Mouse (Mus musculus) hindbrain, embryonic 15.5 days (tissue): Measurements from ENCODE around the gene Wipf3. TPM values are rescaled to one million over a fixed set of nuclear protein-coding genes. Genes with fewer than 3 reads are reported as not detected.

ENCODE experiments used
- ATAC-seq: fragments of 200-750 bp; cut with Nextera tagmentation; 2 replicates; pipeline ENCODE4 v1.8.0; 2017; ENCODE audit warnings: low read depth, moderate number of reproducible peaks, moderate TSS enrichment; ENCODE audit not compliant: low FRiP score
- H3K27ac ChIP-seq: fragments of 300-500 bp; sonication (generic); replicated peaks from 2 replicates; pipeline ENCODE4 v1.5.1; 2015; ENCODE audit warnings: mild to moderate bottlenecking, inconsistent platforms
- H3K27me3 ChIP-seq: fragments of 300-500 bp; sonication (generic); 2 replicates; pipeline ENCODE4 v1.6.1; 2015; ENCODE audit warnings: control low read depth, inconsistent platforms
- H3K36me3 ChIP-seq: fragments of 300-500 bp; sonication (generic); 2 replicates; pipeline ENCODE4 v1.6.1; 2015; ENCODE audit warnings: control low read depth, inconsistent platforms
- H3K4me1 ChIP-seq: fragments of 300-500 bp; sonication (generic); replicated peaks from 2 replicates; pipeline ENCODE4 v1.6.1; 2015; ENCODE audit warnings: control low read depth, inconsistent platforms
- H3K4me2 ChIP-seq: fragments of 300-500 bp; sonication (generic); 2 replicates; pipeline ENCODE4 v1.6.1; 2015; ENCODE audit warnings: moderate library complexity, mild to moderate bottlenecking, inconsistent platforms
- H3K4me3 ChIP-seq: fragments of 300-500 bp; sonication (generic); 2 replicates; pipeline ENCODE4 v1.5.1; 2015; ENCODE audit warnings: mild to moderate bottlenecking, inconsistent platforms
- H3K9ac ChIP-seq: fragments of 300-500 bp; sonication (generic); 2 replicates; pipeline ENCODE4 v1.6.1; 2015; ENCODE audit warnings: inconsistent platforms
- H3K9me3 ChIP-seq: fragments of 300-500 bp; sonication (generic); 2 replicates; pipeline ENCODE4 v1.6.1; 2016; ENCODE audit warnings: control low read depth, inconsistent platforms
- WGBS: fragments of 180-500 bp; shearing (Covaris S2); methylation state at CpG from one replicate; pipeline ENCODE4 v1.1.7; 2015; 5-methylcytosine and 5-hydroxymethylcytosine counted together
- polyA plus RNA-seq: library from polyadenylated mRNA; unstranded; fragments of >200 nt; fragmentation: Nextera tagmentation; extraction: Ambion mirVana; gene quantifications from 2 replicates; pipeline ENCODE4 v1.2.1, GENCODE M21; 2015

Gene Wipf3
- polyA plus RNA-seq, 1 experiment from 2014 or later = 3.2 TPM

GRCm38 (mm10) chr6:54460915-54461671 lies 31.7 kb downstream of the Wipf3 start:
- no peaks in the 10 kb centered on the region for H3K27me3 ChIP-seq
- H3K4me2 ChIP-seq = no peak overlapping the region
- no peak overlapping the region for H3K9ac ChIP-seq
- no peaks in the 10 kb centered on the region for H3K36me3 ChIP-seq
- H3K4me1 ChIP-seq = peaks cover 10% of the 10 kb centered on the region; the same call in 1 of the 2 replicates
- H3K4me3 ChIP-seq = no peak overlapping the region
- 58% methylated on average over 13 of the region's 13 CpGs for WGBS
- peak; percentile 52 for ATAC-seq
- H3K9me3 ChIP-seq = no peaks in the 10 kb centered on the region
- no peak overlapping the region for H3K27ac ChIP-seq

- WGBS = 84% methylated on average over 6 of the region's 6 CpGs
- Histone ChIP-seq H3K9ac (no peak overlapping the region), H3K4me2 (no peak overlapping the region)
These were observed 33.4 kb downstream of the Wipf3 start for GRCm38 (mm10) chr6:54462766-54463165.

GRCm38 (mm10) chr6:54463701-54464458 lies 34.5 kb downstream of the Wipf3 start:
- Histone ChIP-seq H3K36me3 (no peaks in the 10 kb centered on the region), H3K4me1 (peaks cover 10% of the 10 kb centered on the region; the same call in 1 of the 2 replicates), H3K4me3 (no peak overlapping the region), H3K9me3 (no peaks in the 10 kb centered on the region), H3K27ac (no peak overlapping the region), H3K4me2 (no peak overlapping the region), H3K27me3 (no peaks in the 10 kb centered on the region), H3K9ac (no peak overlapping the region)
- WGBS = 58% methylated on average over 8 of the region's 8 CpGs
- ATAC-seq = peak; percentile 41; the same call in 1 of the 2 replicates

More at GRCm38 (mm10) chr6:54462766-54463165, 33.4 kb downstream of the Wipf3 start:
- Histone ChIP-seq H3K4me1 (peaks cover 10% of the 10 kb centered on the region; the same call in 1 of the 2 replicates), H3K27ac (no peak overlapping the region), H3K36me3 (no peaks in the 10 kb centered on the region), H3K9me3 (no peaks in the 10 kb centered on the region), H3K27me3 (no peaks in the 10 kb centered on the region), H3K4me3 (no peak overlapping the region)
- ATAC-seq = no peak

- no peak overlapping the region for H3K9ac ChIP-seq
- no peaks in the 10 kb centered on the region for H3K9me3 ChIP-seq
- no peak overlapping the region for H3K27ac ChIP-seq
- WGBS = 86% methylated on average over 4 of the region's 4 CpGs
- H3K36me3 ChIP-seq = no peaks in the 10 kb centered on the region
- peaks cover 7% of the 10 kb centered on the region; the same call in 1 of the 2 replicates for H3K4me1 ChIP-seq
- no peak for ATAC-seq
- H3K27me3 ChIP-seq = no peaks in the 10 kb centered on the region
- no peak overlapping the region for H3K4me3 ChIP-seq
- H3K4me2 ChIP-seq = no peak overlapping the region
These were observed 35.5 kb downstream of the Wipf3 start for GRCm38 (mm10) chr6:54464926-54465325.

- H3K36me3 ChIP-seq = no peaks in the 10 kb centered on the region
- H3K27ac ChIP-seq = no peak overlapping the region
- no peak for ATAC-seq
- H3K27me3 ChIP-seq = no peaks in the 10 kb centered on the region
- 95% methylated on average over 3 of the region's 3 CpGs for WGBS
- H3K9ac ChIP-seq = no peak overlapping the region
- peaks cover 6% of the 10 kb centered on the region; the same call in 1 of the 2 replicates for H3K4me1 ChIP-seq
- H3K9me3 ChIP-seq = no peaks in the 10 kb centered on the region
- H3K4me2 ChIP-seq = no peak overlapping the region
- no peak overlapping the region for H3K4me3 ChIP-seq
These were observed 38.0 kb downstream of the Wipf3 start for GRCm38 (mm10) chr6:54467371-54467770.

GRCm38 (mm10) chr6:54471866-54472265 lies 42.5 kb downstream of the Wipf3 start:
- Histone ChIP-seq H3K27me3 (no peaks in the 10 kb centered on the region), H3K36me3 (no peaks in the 10 kb centered on the region), H3K4me3 (no peak overlapping the region), H3K9me3 (no peaks in the 10 kb centered on the region), H3K27ac (no peak overlapping the region), H3K9ac (no peak overlapping the region), H3K4me1 (peaks cover 4% of the 10 kb centered on the region; the same call in 1 of the 2 replicates), H3K4me2 (no peak overlapping the region)
- no peak for ATAC-seq
- 89% methylated on average over 7 of the region's 7 CpGs for WGBS

- no peak overlapping the region for H3K27ac ChIP-seq
- no peaks in the 10 kb centered on the region for H3K36me3 ChIP-seq
- no peak overlapping the region for H3K4me2 ChIP-seq
- no peaks in the 10 kb centered on the region for H3K9me3 ChIP-seq
- peaks cover 7% of the 10 kb centered on the region for H3K4me1 ChIP-seq
- H3K27me3 ChIP-seq = no peaks in the 10 kb centered on the region
- H3K4me3 ChIP-seq = no peak overlapping the region
- no peak for ATAC-seq
- 75% methylated on average over 8 of the region's 8 CpGs for WGBS
- H3K9ac ChIP-seq = no peak overlapping the region
These were observed 43.7 kb downstream of the Wipf3 start for GRCm38 (mm10) chr6:54472846-54473715.

GRCm38 (mm10) chr6:54475926-54476667 lies 46.7 kb downstream of the Wipf3 start:
- Histone ChIP-seq H3K4me3 (no peak overlapping the region), H3K36me3 (no peaks in the 10 kb centered on the region), H3K27ac (no peak overlapping the region), H3K9me3 (no peaks in the 10 kb centered on the region), H3K9ac (no peak overlapping the region), H3K4me1 (peaks cover 19% of the 10 kb centered on the region), H3K4me2 (no peak overlapping the region), H3K27me3 (no peaks in the 10 kb centered on the region)
- no peak for ATAC-seq
- WGBS = 76% methylated on average over 19 of the region's 19 CpGs

- H3K4me2 ChIP-seq = no peak overlapping the region
- WGBS = 53% methylated on average over 5 of the region's 5 CpGs
- no peaks in the 10 kb centered on the region for H3K9me3 ChIP-seq
- no peak overlapping the region for H3K4me3 ChIP-seq
- no peaks in the 10 kb centered on the region for H3K36me3 ChIP-seq
- peaks cover 19% of the 10 kb centered on the region for H3K4me1 ChIP-seq
- ATAC-seq = 0 out of 2 replicates have a peak, but pooled peaks have one; percentile 35
- H3K27ac ChIP-seq = peak overlapping the region; percentile 23; the same call in 1 of the 2 replicates
- no peaks in the 10 kb centered on the region for H3K27me3 ChIP-seq
- no peak overlapping the region for H3K9ac ChIP-seq
These were observed 49.4 kb downstream of the Wipf3 start for GRCm38 (mm10) chr6:54478646-54479324.

GRCm38 (mm10) chr6:54481390-54482112 lies 52.1 kb downstream of the Wipf3 start:
- no peak for ATAC-seq
- no peak overlapping the region for H3K27ac ChIP-seq
- WGBS = 76% methylated on average over 15 of the region's 15 CpGs
- no peak overlapping the region for H3K9ac ChIP-seq
- no peak overlapping the region for H3K4me3 ChIP-seq
- H3K4me1 ChIP-seq = peaks cover 25% of the 10 kb centered on the region
- no peak overlapping the region for H3K4me2 ChIP-seq
- no peaks in the 10 kb centered on the region for H3K27me3 ChIP-seq
- no peaks in the 10 kb centered on the region for H3K9me3 ChIP-seq
- no peaks in the 10 kb centered on the region for H3K36me3 ChIP-seq
